Mouse (Mus musculus) yolk sac, embryonic 10.5 days (tissue): ENCODE measurements around the gene Zic1.

Source experiments
- DNase-seq: peaks from one replicate; pipeline ENCODE4 v3.0.0-alpha.2; 2017; ENCODE audit warnings: low spot score

Gene Zic1

GRCm38 (mm10) chr9:91384136-91384500 lies 18.5 kb upstream of the Zic1 start:
- no peak for DNase-seq

DNA sequence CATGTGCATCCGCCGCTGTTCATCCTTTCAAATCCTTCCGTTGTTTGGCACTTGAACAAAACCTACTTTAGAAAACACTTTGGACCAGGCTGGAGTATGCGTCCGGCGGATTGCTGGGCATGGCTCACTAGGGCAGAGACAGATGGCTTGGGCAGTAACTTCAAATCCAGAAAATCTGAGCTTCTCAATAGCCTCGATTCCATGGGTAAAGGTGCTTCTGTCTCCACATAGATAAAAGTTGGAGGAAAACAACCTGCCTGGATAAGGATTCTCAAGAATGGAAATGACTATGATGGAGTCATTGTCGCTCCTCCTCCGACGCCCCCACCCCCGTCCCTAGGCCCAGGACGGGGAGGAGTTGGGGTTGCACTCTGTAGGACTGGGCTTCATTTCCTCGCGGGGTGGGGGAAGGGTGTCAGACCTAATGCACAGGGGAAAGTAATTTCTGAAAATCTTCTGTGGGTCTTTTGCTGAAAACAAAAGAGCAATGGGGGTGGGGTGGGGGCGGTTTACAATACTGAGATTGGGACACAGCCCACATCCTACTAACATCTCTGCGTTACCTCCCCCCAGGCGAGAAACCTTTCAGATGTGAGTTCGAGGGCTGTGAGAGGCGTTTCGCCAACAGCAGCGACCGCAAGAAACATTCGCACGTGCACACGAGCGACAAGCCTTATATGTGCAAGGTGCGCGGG lies 18.0 kb upstream of the Zic1 start:
- DNase-seq: no peak

DNA sequence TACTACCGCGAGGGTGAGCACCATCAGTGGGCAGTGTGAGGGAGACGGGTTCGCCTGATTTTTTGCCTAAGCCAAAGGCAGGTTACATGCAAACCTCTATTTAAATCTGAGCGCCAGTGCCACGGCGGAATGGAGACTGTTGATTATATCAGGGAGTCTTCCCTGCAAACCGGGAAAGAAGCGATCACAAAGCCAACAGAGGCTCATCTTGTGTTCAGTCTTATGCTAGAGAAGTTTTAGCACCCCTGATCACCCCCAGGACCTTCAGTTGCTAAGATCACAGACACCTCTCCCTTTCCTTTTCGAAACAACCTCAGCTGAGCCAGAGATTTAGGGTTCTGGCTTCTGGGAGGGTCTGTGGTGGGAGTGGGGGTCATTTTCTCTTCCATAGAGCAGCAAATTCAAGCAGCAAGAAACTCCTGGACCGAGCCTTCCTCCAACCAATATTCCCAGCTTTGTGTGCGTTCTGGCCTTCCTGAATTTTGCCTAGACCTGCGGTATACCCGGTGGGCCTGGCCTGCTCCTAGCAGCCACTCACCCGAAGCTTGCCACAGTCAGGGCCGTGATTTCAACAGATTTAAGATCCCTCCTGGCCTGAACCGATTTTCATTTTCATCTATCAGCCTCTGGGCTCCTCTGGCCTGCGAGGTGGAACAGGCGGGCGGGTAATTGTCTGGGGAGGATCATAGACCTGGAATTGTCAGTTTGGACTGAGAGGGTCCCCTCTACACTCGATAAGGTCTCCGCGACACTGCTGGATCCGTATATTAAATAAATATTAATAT lies 17.1 kb upstream of the Zic1 start:
- no peak for DNase-seq

DNA sequence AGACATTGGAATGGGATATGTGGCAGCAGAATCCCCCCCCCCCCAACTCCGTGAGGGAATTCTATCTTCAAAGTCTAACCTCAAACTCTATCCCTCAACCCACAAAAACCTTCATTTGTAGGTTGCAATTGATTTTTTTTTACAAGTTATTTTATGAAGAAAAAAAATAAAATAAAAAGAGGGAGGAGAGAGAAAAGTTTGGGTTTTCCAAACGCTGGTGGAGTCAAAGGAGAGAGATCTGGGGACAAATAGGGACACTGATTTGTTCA lies 16.4 kb upstream of the Zic1 start:
- DNase-seq: no peak

DNA sequence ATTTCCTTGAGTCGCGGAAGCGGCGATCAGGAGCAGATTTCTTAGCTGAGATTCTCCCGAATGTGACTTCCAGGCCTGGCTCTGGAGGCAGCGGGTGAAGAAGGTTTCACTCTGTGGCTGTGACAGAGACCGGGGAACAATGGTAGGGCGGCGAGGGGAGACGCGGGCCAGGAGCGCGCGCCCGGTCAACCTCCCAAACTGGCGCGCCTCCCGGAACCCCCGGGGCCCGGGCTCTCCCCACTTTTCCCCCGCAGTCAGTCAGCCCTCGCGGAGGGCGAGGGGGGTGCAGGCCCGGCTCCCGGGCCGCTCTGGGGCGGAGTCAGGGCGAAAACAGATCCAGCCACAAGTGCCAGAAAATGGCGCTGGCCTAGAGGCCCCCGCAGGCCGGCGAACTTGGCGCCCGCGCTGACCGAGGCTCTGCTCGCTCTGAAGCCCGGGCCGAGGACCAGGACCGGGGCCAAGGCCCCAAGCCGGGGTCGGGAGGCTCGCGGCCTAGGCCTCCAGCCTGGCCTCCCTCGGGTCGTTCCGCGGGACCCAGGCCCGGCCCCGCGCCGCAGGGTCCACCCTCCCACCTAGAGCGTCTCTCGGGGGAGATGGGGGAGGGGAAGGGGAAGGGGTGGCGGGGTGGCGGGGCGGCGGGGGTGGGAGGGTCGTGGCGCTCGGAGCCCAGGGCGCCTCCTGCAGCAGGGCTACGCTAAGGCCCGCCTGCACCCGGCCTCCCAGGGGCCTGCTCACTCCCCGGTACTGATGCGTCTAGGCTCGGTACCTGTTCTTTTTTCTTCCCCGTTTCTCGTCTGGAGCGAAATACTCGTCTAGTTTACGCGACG lies 15.9 kb upstream of the Zic1 start:
- DNase-seq: peak; percentile 63

- DNase-seq: no peak
Measured at GRCm38 (mm10) chr9:91380458-91380914, 14.9 kb upstream of the Zic1 start.

GRCm38 (mm10) chr9:91379781-91380457 lies 14.3 kb upstream of the Zic1 start:
- DNase-seq: no peak

GRCm38 (mm10) chr9:91379300-91379635 lies 13.7 kb upstream of the Zic1 start:
- no peak for DNase-seq

DNA sequence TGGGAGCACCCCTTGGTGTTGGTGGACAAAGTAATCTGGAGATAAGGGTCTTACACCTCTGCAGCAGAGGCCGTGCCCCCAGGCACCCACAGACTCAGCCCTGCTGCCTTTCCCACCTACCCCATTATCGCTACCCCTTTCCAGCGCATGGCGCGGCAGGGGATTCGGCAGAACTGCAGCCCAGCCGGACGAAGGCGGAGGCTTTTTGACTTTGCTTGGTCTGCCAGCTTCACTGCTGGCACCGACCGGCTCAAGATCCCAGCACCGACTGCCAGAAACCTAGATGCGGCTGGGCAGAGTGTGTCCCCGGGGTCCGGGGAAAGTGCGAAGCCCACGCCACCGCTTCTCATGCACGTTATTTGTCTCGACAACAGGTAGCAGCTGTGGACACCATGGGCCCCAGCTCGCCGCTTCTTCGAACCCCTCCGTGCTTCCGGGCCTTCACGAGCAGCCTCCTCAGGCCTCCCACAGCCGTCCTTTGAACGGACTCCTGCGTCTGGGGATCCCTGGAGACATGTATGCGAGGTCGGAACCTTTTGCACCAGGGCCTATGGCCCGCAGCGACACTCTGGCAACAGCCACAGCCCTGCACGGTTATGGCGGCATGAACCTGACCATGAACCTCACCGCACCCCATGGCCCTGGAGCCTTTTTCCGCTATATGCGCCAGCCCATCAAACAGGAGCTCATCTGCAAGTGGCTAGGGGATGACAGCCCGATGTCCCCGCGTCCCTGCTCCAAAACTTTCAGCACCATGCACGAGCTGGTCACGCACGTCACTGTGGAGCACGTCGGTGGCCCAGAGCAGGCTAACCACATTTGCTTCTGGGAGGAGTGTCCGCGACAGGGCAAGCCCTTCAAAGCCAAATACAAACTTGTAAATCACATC lies 13.0 kb upstream of the Zic1 start:
- no peak for DNase-seq

- no peak for DNase-seq
Measured at GRCm38 (mm10) chr9:91377873-91378150, 12.2 kb upstream of the Zic1 start.

DNA sequence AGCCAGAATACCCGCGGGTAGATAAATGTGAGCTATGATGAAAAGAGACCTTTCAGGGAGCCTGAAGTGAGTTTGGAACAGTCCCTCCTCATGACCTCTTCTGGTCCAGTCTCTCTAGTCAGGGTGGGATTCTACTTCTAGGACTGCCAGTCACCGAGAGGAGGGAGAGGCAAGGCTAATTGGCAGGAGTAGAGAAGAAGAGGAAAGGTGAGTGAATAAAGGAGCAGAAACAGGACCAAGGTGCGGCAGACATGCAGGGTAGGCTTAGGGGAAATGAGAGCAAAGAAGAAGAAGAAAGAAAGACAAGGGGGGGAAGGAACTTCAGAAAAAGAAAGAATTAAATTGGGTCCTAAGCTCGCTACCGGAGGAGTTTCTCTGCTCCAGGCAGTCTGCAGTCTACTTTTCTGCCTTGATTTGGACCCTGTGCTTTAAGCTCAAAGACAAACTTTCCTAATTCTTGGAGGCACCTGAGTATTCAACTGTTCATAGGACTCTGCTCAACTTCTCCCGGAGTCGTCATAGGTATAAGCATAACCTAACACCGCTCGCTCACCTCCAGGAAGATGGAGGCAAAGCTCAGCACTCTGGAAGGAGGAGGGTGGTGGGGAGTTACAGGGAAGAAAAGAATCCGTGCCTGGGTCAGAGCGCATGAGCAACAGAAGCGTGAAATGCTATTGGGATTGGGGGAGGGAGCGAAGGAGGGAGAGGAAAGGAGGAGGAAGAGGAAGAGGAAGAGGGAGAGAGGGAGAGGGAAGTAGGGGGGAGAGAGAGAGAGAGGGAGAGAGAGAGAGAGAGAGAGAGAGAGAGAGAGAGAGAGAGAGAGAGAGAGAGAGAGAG lies 11.6 kb upstream of the Zic1 start:
- no peak for DNase-seq

DNA sequence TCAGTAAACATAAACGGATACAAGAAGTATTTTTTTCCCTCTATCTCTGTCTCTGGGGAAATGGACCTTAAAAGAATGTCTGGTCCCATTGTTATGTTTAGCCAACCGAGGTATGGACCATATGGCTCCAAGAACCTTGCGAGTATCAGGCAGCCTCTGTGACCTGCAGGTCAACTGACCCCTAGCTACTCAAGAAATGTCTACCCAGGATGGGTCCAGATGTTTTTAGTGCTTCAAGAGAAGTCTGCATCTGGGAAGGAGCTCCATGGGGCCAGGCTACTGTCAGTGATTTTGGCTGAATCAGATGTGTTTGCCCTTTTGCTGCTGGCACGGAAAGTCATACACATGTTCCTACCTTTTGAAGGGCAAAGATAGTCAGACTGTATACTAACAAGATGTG lies 9.1 kb upstream of the Zic1 start:
- no peak for DNase-seq

- DNase-seq: no peak
Measured at GRCm38 (mm10) chr9:91373811-91374575, 8.4 kb upstream of the Zic1 start.

- no peak for DNase-seq
Measured at GRCm38 (mm10) chr9:91371608-91372007, 6.0 kb upstream of the Zic1 start.

- no peak for DNase-seq
Measured at GRCm38 (mm10) chr9:91371011-91371410, 5.4 kb upstream of the Zic1 start.

- no peak for DNase-seq
Measured at GRCm38 (mm10) chr9:91370191-91370708, 4.6 kb upstream of the Zic1 start.

DNA sequence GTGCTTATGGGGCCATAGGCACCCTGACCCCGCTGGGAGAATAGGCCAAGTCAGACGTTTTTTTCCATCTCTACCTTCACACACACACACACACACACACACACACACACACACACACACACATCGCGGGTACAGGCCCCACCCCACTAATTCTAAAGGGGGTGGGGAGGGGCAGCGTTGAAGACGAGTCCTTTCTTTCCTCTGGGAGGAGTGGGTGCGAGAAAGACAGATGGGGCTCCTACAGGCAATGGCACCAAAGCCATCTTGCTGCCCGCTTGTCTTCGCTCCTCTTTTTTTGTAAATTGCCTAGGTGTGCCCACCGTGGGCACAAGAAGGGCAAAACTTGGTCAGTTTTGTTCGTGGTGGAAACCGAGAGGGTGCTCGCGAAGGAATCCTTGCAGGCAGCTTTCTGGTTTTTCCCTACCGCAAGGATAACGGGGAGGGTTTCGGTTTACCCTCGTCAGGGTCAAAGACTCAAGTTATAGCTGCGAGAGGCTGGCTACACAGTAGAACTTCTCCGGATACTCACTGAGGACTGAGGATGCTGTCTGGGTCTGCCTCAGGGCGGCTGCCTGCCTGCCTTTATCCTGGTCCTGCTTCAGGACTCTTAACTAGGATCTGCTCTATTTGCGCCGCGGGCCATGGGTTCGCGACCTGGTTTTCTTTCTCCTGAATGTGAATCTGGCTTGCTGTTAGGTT lies 3.8 kb upstream of the Zic1 start:
- DNase-seq: no peak

GRCm38 (mm10) chr9:91368946-91369292 lies 3.3 kb upstream of the Zic1 start:
- DNase-seq: no peak

DNA sequence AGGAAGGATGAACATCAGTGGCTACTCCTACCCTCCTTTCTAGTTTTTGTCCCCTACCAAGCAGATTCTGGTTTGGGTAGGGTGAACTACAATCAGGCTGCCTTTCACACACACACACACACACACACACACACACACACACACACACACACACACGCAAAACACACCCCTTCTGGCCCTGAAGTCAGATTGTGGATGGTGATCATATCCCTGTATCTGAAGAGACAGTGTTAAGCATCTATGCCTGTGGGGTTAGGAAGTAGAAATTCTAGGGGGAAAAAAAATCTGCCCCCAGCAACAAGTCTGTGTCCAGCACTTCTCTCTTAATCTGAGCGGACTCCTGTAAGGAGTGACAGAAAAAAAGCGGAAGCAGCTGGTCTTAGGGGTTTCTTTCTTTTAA lies 2.5 kb upstream of the Zic1 start:
- no peak for DNase-seq
